Mouse (Mus musculus): ENCODE measurements around the gene Ak7.

The Ak7 gene

DNA sequence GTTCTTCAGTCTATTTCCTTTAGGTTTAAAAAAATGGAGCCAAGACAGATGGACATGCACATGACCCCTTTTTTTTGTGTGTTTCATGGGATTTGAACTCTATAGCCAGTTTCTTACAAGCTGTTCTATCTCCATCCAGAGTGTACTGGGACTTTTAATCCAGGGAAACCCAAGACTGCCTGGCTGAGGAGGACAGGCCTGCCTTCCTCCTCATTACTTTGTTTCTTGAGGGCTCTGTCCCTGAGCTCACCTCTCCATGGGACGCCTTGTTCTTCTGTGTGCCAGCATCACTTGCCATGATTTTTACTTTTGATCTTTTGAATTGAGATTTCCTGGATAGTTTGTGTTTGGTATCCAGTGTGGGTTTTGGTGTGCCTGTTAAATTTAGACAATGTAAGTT is 80.3 kb downstream of the Ak7 start:
- no peak for DNase-seq (ENCODE audit: low spot score in 2 of 2)

DNA sequence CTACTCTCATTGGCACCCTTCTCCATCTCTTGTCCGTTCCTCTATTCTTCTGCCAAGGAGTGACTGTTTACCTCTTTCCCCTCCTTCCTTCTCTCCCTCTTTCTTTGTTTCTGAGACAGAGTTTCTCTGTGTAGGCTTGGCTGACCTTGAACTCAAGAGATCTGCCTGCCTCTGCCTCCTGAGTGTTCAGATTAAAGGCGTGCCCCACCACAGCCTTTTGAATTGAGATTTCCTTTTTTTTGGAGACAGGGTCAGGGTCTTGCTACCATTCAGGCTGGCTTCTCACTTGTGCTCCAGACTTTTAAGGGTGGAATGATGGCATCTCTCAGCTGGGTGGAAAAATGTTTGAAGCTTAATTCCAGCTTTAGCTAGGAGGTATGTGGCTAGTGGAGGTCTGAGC is 81.8 kb downstream of the Ak7 start:
- DNase-seq (ENCODE audit: low spot score in 2 of 2) = no peak

DNA sequence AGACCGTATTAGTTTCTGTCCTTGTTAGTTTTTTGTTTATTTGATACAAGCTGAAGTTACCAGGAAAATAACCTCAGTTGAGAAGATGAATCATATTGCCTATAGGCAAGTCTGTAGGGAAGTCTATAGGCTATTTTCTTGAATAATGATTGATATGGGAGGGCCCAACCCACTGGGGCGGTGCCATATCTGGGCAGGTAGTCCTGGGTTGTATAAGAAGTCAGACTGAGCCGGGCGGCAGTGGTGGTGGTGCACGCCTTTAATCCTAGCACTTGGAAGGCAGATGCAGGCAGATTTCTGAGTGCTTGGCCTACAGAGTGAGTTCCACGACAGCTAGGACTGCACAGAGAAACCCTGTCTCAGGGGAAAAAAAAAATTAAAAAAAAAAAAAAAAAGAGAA is 84.1 kb downstream of the Ak7 start:
- no peak for DNase-seq (ENCODE audit: low spot score in 2 of 2)

DNA sequence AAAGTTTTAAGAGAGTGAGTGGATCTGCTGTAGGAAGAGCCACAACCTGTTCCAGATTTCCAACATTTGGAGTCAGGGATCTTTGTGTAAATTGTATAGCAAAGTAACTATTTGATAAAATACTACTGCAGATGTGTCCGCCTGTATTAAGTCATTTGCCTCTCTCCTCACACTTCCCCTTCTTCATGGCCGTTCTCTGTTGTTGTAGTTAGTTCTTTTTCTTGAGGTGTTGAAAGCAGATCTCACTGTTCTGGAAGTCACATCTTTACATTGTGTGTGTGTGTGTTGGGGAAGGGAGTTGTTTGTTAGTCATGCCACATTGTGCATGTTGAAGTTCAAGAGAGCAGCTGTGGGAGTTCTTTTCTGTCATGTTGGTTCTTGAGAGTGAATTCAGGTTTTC is 89.1 kb downstream of the Ak7 start:
- DNase-seq (ENCODE audit: low spot score in 2 of 2) = no peak

DNA sequence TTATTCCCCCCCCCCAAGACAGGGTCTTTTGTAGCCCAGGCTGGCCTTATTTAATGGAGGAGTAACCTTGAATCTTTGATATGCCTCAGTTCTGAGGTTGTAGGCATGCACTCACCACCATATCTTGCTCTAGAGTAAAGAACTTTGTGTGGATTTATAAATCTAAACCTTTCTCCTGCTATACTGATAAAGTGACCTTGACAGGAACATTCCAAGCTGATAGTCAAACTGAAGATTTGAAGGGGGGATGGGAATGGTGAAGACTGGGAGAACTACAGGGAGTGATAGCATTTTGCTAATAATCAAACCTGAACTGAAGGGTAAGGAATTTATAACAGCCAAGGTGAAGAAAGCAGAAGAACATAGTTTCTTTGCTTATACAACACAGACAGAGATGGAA is 92.2 kb downstream of the Ak7 start:
- DNase-seq (ENCODE audit: low spot score in 2 of 2) = no peak

DNA sequence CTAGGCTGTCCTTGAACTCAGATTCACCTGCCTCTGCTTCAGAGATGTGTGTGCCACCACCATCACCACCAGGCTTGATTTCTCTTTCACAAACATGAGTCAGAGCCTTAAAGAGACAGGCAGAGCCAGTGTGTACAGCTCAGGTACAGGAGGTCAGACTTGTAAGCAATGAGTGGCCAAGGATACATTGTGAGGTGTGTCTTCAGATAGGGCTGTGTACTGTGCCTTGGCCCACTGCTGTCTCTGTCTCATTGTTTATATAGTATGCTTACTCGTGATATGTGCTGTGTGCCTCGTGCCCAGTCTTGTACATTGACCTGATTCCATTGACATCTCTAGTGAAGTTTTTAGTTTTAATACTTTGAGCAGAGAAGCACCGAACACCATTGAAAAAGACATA is 100.0 kb downstream of the Ak7 start:
- DNase-seq (ENCODE audit: low spot score in 2 of 2) = no peak

DNA sequence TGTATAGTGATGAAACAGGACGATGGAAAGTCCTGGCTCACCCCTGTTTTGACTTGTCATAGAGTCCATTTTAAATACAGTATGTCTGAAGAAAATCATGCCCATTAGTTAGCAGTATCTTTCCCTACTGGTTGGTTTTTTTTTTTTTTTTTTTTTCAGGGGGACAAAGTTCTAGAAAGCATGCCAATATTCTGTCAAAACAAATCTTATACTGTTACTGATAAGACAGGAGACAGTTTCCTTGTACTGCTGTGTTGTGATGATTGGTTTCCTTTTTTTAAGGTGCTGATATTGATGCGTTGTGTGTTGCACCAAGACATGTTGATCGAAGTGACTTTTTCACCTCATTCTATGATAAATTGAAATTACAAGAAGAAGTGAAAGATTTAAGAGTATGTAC is 100.4 kb downstream of the Ak7 start:
- no peak for DNase-seq (ENCODE audit: low spot score in 2 of 2)

DNA sequence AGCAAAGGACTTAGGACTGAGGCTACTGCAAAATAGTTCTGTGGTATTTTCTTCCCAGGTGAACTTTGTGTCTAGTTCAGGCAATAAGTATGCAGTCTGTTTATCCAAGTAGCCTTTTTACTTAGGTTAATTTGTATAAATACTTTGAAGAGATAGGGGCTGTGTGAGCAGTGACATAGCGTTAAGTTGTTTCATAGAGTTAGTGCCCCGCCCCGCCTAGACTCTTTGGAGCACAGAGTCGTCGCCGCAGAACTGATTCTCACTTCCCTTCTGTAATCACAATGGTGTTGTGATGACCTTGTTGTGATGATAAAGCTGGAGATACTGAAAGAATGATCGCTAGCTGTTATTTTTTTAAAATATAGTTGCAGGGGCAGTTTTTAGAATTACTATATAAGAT is 101.6 kb downstream of the Ak7 start:
- DNase-seq (ENCODE audit: low spot score in 2 of 2) = no peak

DNA sequence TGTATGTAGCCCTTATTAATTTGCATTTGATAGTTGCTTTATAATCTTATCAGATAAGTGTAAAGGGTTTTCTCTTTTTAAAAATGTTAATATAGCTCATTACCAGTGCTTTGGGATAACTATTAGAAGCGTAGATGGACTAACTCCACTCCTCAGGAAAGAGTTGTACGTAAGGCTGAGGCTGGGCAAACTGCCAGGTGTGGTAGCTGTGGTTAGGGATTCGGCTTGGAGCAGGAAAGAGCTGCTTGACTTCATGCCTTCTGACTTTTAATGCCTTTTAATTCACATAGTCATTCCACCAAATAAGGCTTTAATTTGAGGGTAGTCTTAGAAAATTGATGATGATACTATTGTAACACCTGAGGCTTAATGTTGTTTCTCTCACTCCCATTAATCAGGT is 103.2 kb downstream of the Ak7 start:
- no peak for DNase-seq (ENCODE audit: low spot score in 2 of 2)

DNA sequence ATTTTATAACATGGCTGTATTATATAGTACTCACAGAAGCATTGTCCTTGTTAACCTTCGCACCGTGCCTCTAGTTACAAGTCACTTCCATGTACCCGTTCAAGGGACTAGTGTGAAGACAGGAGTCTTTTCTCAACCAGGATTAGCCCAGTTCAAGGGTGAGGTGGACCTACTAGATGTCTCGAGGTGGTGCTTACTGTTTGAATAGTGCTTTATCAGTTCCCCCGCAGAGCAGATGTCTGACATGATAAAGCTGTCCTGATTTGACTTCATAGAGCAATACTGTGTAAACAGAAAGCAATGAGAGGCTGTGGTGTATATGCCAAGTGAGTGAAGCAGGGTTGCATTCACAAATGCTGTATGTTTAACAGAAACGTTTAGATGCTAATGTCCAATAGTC is 104.8 kb downstream of the Ak7 start:
- no peak for DNase-seq (ENCODE audit: low spot score in 2 of 2)

DNA sequence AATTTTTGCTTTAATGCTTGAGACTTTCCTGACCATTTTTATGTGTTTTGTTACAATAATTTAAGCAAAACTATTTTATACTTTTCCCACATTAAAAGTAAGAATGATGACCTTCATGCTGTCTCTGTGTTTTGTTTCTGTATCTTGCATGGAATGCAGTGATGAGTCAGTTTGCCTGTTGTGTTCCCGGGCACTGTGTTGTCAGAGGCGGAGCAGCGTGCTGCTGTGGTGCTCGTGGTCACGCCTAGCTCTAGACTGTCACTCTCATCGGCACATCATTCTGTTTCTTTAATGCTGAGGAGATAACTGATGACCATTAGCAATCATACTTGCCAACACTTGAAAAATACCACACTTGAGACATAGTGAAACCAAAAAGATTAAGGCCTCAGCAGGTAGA is 108.2 kb downstream of the Ak7 start:
- DNase-seq (ENCODE audit: low spot score in 2 of 2) = no peak

DNA sequence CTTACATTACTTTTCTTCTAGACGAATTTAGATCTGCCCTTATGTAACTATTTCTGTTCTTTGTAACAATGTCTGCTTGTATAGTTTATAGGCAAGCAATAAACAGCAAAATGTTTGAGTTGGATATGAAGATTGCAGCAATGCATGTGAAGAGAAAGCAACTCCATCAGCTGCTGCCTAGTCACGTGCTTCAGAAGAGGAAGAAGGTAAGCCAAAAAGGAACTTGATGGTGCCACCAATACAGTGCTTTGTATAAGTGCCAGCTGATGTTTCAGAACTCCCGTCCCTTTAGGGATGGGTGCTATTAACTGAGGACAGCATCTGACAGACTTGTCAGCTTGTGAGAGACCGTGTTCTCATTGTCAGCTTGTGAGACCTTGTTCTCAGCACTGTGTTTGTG is 117.7 kb downstream of the Ak7 start:
- DNase-seq (ENCODE audit: low spot score in 2 of 2) = no peak

DNA sequence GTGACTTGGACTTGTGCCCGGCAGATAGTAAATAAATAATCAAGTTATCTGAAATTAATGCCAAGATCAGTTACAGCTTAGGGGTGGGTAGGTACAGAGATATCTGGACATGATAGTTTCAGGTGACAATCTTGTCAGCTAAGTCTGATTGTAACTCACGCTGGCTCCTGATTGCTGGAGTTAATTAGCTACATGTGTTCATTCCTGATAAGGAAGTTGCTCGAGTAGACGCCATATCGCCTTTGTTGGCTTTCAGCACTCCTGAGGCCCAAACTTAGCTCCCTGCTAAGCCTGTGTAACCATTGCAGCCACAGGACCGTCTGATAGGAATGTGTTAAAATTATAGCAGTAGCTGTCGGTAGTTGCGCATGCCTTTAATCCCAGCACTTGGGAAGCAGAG is 119.0 kb downstream of the Ak7 start:
- DNase-seq (ENCODE audit: low spot score in 2 of 2) = no peak

DNA sequence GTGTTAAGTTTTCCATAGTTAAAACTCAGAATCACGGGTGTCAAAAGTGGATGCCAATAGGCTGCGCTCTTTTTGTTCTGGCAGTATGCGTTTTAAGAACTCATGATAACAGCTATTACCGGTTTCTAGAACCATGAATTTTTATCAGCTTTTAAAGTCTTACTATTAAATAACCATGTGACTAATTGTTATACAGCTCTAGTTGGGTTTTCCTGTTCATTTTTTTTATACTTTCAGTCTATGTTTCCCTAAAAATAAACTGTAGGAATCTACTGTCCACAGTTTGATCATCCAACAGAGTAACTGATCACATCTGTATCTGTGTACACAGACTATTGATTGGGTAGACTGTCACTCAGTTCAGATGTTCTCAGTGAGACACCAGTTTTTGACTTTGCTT is 119.5 kb downstream of the Ak7 start:
- DNase-seq (ENCODE audit: low spot score in 2 of 2) = no peak

Measured in right cerebral cortex, postnatal 36 days (tissue).